Mouse (Mus musculus): ENCODE measurements around the gene Hoxc4. TPM values are rescaled to one million over a fixed set of nuclear protein-coding genes. Genes with fewer than 3 reads are reported as not detected.

Hoxc4 gene
- polyA plus RNA-seq (2014; fragmentation: Illumina TruSeq; extraction: RNeasy Lipid Tissue Mini Kit (QIAGEN cat#74804); ENCODE audit: low read depth, low replicate concordance): 12.9 TPM

GRCm38 (mm10) chr15:103018636-103019035 lies at the start of gene Hoxc4:
Hoxc4 (plus strand) TSS chr15:103018934.

DNA sequence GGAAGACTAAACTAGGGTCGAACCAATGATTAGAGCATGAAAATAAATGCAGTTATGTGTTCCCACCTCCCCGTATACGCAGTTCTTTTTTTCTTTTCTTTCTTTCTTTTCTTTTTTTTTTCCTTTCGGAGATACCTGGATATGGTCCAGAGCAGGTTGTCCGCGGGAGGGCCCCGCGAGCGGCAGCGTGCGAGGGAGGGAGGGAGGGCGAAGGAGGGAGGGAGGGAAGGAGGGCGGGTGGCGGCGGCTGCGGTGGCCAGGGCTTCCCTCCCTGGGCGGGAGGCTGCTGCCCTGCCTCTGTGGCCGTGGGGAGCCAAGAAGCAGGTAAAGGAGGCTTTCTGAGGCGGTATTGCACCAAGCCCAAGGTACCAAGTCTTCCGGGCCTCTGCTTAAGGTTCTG lies 42.6 kb upstream of the Hoxc4 start, which contains the start of gene Hoxc9:
Gene Hoxc9 (plus strand): TSS at position 269 of the 400 bp plus-strand sequence.

GRCm38 (mm10) chr15:102990461-102991397 lies 28.0 kb upstream of the Hoxc4 start, which contains the start of gene Hoxc8:
Hoxc8 (plus strand) TSS chr15:102990607.

DNA sequence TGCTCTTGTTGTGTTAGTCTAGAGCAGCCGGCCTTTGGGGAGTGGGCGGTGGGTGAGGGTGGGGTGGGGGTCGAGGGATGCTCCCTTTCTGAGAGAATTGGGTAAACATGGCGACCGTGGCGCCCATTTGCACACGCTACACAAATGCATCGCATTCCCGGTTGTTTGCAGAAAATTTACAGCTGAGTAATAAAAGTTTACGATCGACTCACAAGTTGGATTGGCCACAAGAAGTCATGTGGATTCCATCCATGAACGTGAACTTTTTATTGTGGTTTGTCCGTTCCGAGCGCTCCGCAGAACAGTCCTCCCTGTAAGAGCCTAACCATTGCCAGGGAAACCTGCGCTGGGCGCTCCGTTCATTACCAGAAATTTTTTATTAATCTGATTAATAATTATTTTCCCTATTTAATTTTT lies 20.8 kb upstream of the Hoxc4 start, which contains the start of gene Hoxc6:
Gene Hoxc6 (plus strand): TSS at position 319 of the 417 bp plus-strand sequence.

Other genes starting within 250 kb of the Hoxc4 start
- not detected for gene Hoxc13, start 97.8 kb upstream of the Hoxc4 start, polyA plus RNA-seq (2014; fragmentation: Illumina TruSeq; extraction: RNeasy Lipid Tissue Mini Kit (QIAGEN cat#74804); ENCODE audit: low read depth, low replicate concordance)
- not detected for gene Hoxc12, start 82.2 kb upstream of the Hoxc4 start, polyA plus RNA-seq (2014; fragmentation: Illumina TruSeq; extraction: RNeasy Lipid Tissue Mini Kit (QIAGEN cat#74804); ENCODE audit: low read depth, low replicate concordance)
- not detected for gene Hoxc11, start 64.5 kb upstream of the Hoxc4 start, polyA plus RNA-seq (2014; fragmentation: Illumina TruSeq; extraction: RNeasy Lipid Tissue Mini Kit (QIAGEN cat#74804); ENCODE audit: low read depth, low replicate concordance)
- gene Hoxc10, start 52.1 kb upstream of the Hoxc4 start, polyA plus RNA-seq (2014; fragmentation: Illumina TruSeq; extraction: RNeasy Lipid Tissue Mini Kit (QIAGEN cat#74804); ENCODE audit: low read depth, low replicate concordance): 1.6 TPM
- 3.3 TPM for gene Hoxc5, start 51.5 kb upstream of the Hoxc4 start, polyA plus RNA-seq (2014; fragmentation: Illumina TruSeq; extraction: RNeasy Lipid Tissue Mini Kit (QIAGEN cat#74804); ENCODE audit: low read depth, low replicate concordance)
- 0.58 TPM for gene Hoxc9, start 42.5 kb upstream of the Hoxc4 start, polyA plus RNA-seq (2014; fragmentation: Illumina TruSeq; extraction: RNeasy Lipid Tissue Mini Kit (QIAGEN cat#74804); ENCODE audit: low read depth, low replicate concordance)
- 65.7 TPM for gene Hoxc8, start 28.3 kb upstream of the Hoxc4 start, polyA plus RNA-seq (2014; fragmentation: Illumina TruSeq; extraction: RNeasy Lipid Tissue Mini Kit (QIAGEN cat#74804); ENCODE audit: low read depth, low replicate concordance)
- gene Hoxc6, start 20.7 kb upstream of the Hoxc4 start, polyA plus RNA-seq (2014; fragmentation: Illumina TruSeq; extraction: RNeasy Lipid Tissue Mini Kit (QIAGEN cat#74804); ENCODE audit: low read depth, low replicate concordance): 48.2 TPM
- 10.0 TPM for gene Smug1, start 148.2 kb downstream of the Hoxc4 start, polyA plus RNA-seq (2014; fragmentation: Illumina TruSeq; extraction: RNeasy Lipid Tissue Mini Kit (QIAGEN cat#74804); ENCODE audit: low read depth, low replicate concordance)
- gene Cbx5, start 220.9 kb downstream of the Hoxc4 start, polyA plus RNA-seq (2014; fragmentation: Illumina TruSeq; extraction: RNeasy Lipid Tissue Mini Kit (QIAGEN cat#74804); ENCODE audit: low read depth, low replicate concordance): 121 TPM
- gene Hnrnpa1, start 221.5 kb downstream of the Hoxc4 start, polyA plus RNA-seq (2014; fragmentation: Illumina TruSeq; extraction: RNeasy Lipid Tissue Mini Kit (QIAGEN cat#74804); ENCODE audit: low read depth, low replicate concordance): 348 TPM
- not detected for gene Nfe2, start 239.5 kb downstream of the Hoxc4 start, polyA plus RNA-seq (2014; fragmentation: Illumina TruSeq; extraction: RNeasy Lipid Tissue Mini Kit (QIAGEN cat#74804); ENCODE audit: low read depth, low replicate concordance)

All from adrenal gland, adult 10 weeks (tissue).